Mouse (Mus musculus) ES-E14 (cell line): ENCODE data around the gene Pdzd2.

ENCODE experiments used
- MAFK ChIP-seq: IDR thresholded peaks from 2 replicates; pipeline ENCODE4 v1.6.1; 2014; ENCODE audit warnings: mild to moderate bottlenecking, low read depth, low read length, inconsistent platforms; ENCODE audit not compliant: insufficient read depth
- ZC3H11A ChIP-seq: IDR thresholded peaks from 2 replicates; pipeline ENCODE4 v1.6.1; 2012; ENCODE audit warnings: low read depth, mild to moderate bottlenecking, inconsistent platforms, low read length, borderline replicate concordance
- ZNF384 ChIP-seq: IDR thresholded peaks from 2 replicates; pipeline ENCODE4 v1.6.1; 2012; ENCODE audit warnings: low read depth, low read length, inconsistent platforms

GRCm38 (mm10) chr15:12665946-12666345 is 73.8 kb downstream of the Pdzd2 start:
- TF ChIP-seq ZNF384 (no peak), MAFK (no peak), ZC3H11A (no peak)
